Mouse (Mus musculus): ENCODE data around the gene Vash1. TPM values are rescaled to one million over a fixed set of nuclear protein-coding genes. Genes with fewer than 3 reads are reported as not detected.

Gene Vash1
- polyA plus RNA-seq, 2 experiments: 11.3 to 14.5 TPM

GRCm38 (mm10) chr12:86687971-86688573 lies 9.6 kb downstream of the Vash1 start:
- Histone ChIP-seq H3K36me3 (ENCODE audit: control insufficient read depth, insufficient read depth, low read length) (peaks cover 25% of the 10 kb centered on the region), H3K27ac (replicated peaks; ENCODE audit: low read depth, low read length) (no peak overlapping the region), H3K9me3 (ENCODE audit: control insufficient read depth, low read length) (no peaks in the 10 kb centered on the region), H3K4me2 (replicated peaks; ENCODE audit: low read depth, low read length, severe bottlenecking) (no peak overlapping the region), H3K4me3 (replicated peaks; ENCODE audit: low read length) (no peak overlapping the region), H3K9ac (ENCODE audit: low read depth, low read length, severe bottlenecking) (no peak overlapping the region), H3K27me3 (ENCODE audit: control insufficient read depth, insufficient read depth, low read length) (no peaks in the 10 kb centered on the region), H3K4me1 (ENCODE audit: control insufficient read depth, insufficient read depth, low read length) (no peaks in the 10 kb centered on the region)
- no peak for TF ChIP-seq POLR2A (IDR thresholded peaks at IDR 0.05; ENCODE audit: borderline replicate concordance, extremely low read depth, insufficient read depth, insufficient read length)
- DNase-seq (ENCODE audit: low spot score) (no peak), ATAC-seq (ENCODE audit: low FRiP score, low read depth) (no peak)
- 85% methylated on average over 4 of the region's 4 CpGs for WGBS

GRCm38 (mm10) chr12:86688917-86689316 lies 10.4 kb downstream of the Vash1 start:
- WGBS: 97% methylated on average over 27 of the region's 27 CpGs

GRCm38 (mm10) chr12:86690700-86691485 lies 12.4 kb downstream of the Vash1 start:
- Histone ChIP-seq H3K9ac (ENCODE audit: low read depth, low read length, severe bottlenecking) (no peak overlapping the region), H3K4me3 (replicated peaks; ENCODE audit: low read length) (no peak overlapping the region), H3K27ac (replicated peaks; ENCODE audit: low read depth, low read length) (no peak overlapping the region), H3K9me3 (ENCODE audit: control insufficient read depth, low read length) (no peaks in the 10 kb centered on the region), H3K36me3 (ENCODE audit: control insufficient read depth, insufficient read depth, low read length) (peaks cover 26% of the 10 kb centered on the region), H3K4me1 (ENCODE audit: control insufficient read depth, insufficient read depth, low read length) (no peaks in the 10 kb centered on the region), H3K27me3 (ENCODE audit: control insufficient read depth, insufficient read depth, low read length) (no peaks in the 10 kb centered on the region), H3K4me2 (replicated peaks; ENCODE audit: low read depth, low read length, severe bottlenecking) (no peak overlapping the region)
- DNase-seq (ENCODE audit: low spot score) (no peak), ATAC-seq (ENCODE audit: low FRiP score, low read depth) (no peak)
- 74% methylated on average over 11 of the region's 12 CpGs for WGBS
- TF ChIP-seq POLR2A (IDR thresholded peaks at IDR 0.05; ENCODE audit: borderline replicate concordance, extremely low read depth, insufficient read depth, insufficient read length): no peak

More at GRCm38 (mm10) chr12:86688917-86689316, 10.4 kb downstream of the Vash1 start:
- no peak for TF ChIP-seq POLR2A (IDR thresholded peaks at IDR 0.05; ENCODE audit: borderline replicate concordance, extremely low read depth, insufficient read depth, insufficient read length)
- Histone ChIP-seq H3K4me3 (replicated peaks; ENCODE audit: low read length) (no peak overlapping the region), H3K9me3 (ENCODE audit: control insufficient read depth, low read length) (no peaks in the 10 kb centered on the region), H3K4me1 (ENCODE audit: control insufficient read depth, insufficient read depth, low read length) (no peaks in the 10 kb centered on the region), H3K36me3 (ENCODE audit: control insufficient read depth, insufficient read depth, low read length) (peaks cover 24% of the 10 kb centered on the region), H3K4me2 (replicated peaks; ENCODE audit: low read depth, low read length, severe bottlenecking) (no peak overlapping the region), H3K27me3 (ENCODE audit: control insufficient read depth, insufficient read depth, low read length) (no peaks in the 10 kb centered on the region), H3K9ac (ENCODE audit: low read depth, low read length, severe bottlenecking) (no peak overlapping the region), H3K27ac (replicated peaks; ENCODE audit: low read depth, low read length) (no peak overlapping the region)
- ATAC-seq (ENCODE audit: low FRiP score, low read depth) (no peak), DNase-seq (ENCODE audit: low spot score) (no peak)

GRCm38 (mm10) chr12:86692471-86693356 lies 14.2 kb downstream of the Vash1 start:
- no peaks in the 10 kb centered on the region for H3K4me1 ChIP-seq (ENCODE audit: control insufficient read depth, insufficient read depth, low read length)
- 54% methylated on average over 5 of the region's 5 CpGs for WGBS
- H3K36me3 ChIP-seq (ENCODE audit: control insufficient read depth, insufficient read depth, low read length): peaks cover 19% of the 10 kb centered on the region
- ATAC-seq (ENCODE audit: low FRiP score, low read depth): no peak
- H3K9me3 ChIP-seq (ENCODE audit: control insufficient read depth, low read length): no peaks in the 10 kb centered on the region
- H3K27ac ChIP-seq (replicated peaks; ENCODE audit: low read depth, low read length): no peak overlapping the region
- H3K27me3 ChIP-seq (ENCODE audit: control insufficient read depth, insufficient read depth, low read length): no peaks in the 10 kb centered on the region
- H3K9ac ChIP-seq (ENCODE audit: low read depth, low read length, severe bottlenecking): no peak overlapping the region
- H3K4me2 ChIP-seq (replicated peaks; ENCODE audit: low read depth, low read length, severe bottlenecking): no peak overlapping the region
- no peak for TF ChIP-seq POLR2A (IDR thresholded peaks at IDR 0.05; ENCODE audit: borderline replicate concordance, extremely low read depth, insufficient read depth, insufficient read length)
- no peak overlapping the region for H3K4me3 ChIP-seq (replicated peaks; ENCODE audit: low read length)
- DNase-seq (ENCODE audit: low spot score): no peak

- no peak for ATAC-seq (ENCODE audit: low FRiP score, low read depth)
- Histone ChIP-seq H3K27ac (replicated peaks; ENCODE audit: low read depth, low read length) (no peak overlapping the region), H3K4me1 (ENCODE audit: control insufficient read depth, insufficient read depth, low read length) (no peaks in the 10 kb centered on the region), H3K4me3 (replicated peaks; ENCODE audit: low read length) (no peak overlapping the region), H3K27me3 (ENCODE audit: control insufficient read depth, insufficient read depth, low read length) (no peaks in the 10 kb centered on the region), H3K9ac (ENCODE audit: low read depth, low read length, severe bottlenecking) (no peak overlapping the region), H3K36me3 (ENCODE audit: control insufficient read depth, insufficient read depth, low read length) (peaks cover 14% of the 10 kb centered on the region), H3K4me2 (replicated peaks; ENCODE audit: low read depth, low read length, severe bottlenecking) (no peak overlapping the region), H3K9me3 (ENCODE audit: control insufficient read depth, low read length) (no peaks in the 10 kb centered on the region)
- no peak for TF ChIP-seq POLR2A (IDR thresholded peaks at IDR 0.05; ENCODE audit: borderline replicate concordance, extremely low read depth, insufficient read depth, insufficient read length)
- no peak for DNase-seq (ENCODE audit: low spot score)
These were observed 14.9 kb downstream of the Vash1 start for GRCm38 (mm10) chr12:86693389-86693788.
